Mouse (Mus musculus) ES-Bruce4 (cell line): ENCODE data around the gene Rbm19. TPM values are rescaled to one million over a fixed set of nuclear protein-coding genes. Genes with fewer than 3 reads are reported as not detected.
"Not testable (repeated sequence)": the region's sequence is repeated elsewhere in the genome, so short reads cannot be mapped to it uniquely, and the experiment has no call there.

ENCODE experiments used
- H3K27ac ChIP-seq: 2 replicates; pipeline ENCODE4 v1.5.1; 2012; ENCODE audit warnings: low read length, inconsistent platforms; ENCODE audit not compliant: insufficient read depth
- H3K27me3 ChIP-seq: 2 replicates; pipeline ENCODE4 v1.6.1; 2012; ENCODE audit warnings: mild to moderate bottlenecking, low read length, inconsistent platforms; ENCODE audit not compliant: control insufficient read depth, poor library complexity, insufficient read depth, severe bottlenecking
- H3K36me3 ChIP-seq: 2 replicates; pipeline ENCODE4 v1.6.1; 2012; ENCODE audit warnings: inconsistent platforms, mild to moderate bottlenecking, low read length, moderate library complexity; ENCODE audit not compliant: control insufficient read depth, poor library complexity, insufficient read depth, severe bottlenecking
- H3K4me1 ChIP-seq: one replicate; pipeline ENCODE4 v1.8.1; 2011; ENCODE audit warnings: low read length; ENCODE audit not compliant: control insufficient read depth, insufficient read depth
- H3K4me3 ChIP-seq: 2 replicates; pipeline ENCODE4 v1.5.1; 2011; ENCODE audit warnings: low read depth, mild to moderate bottlenecking, low read length
- H3K9ac ChIP-seq: 2 replicates; pipeline ENCODE4 v1.6.1; 2012; ENCODE audit warnings: low read depth, mild to moderate bottlenecking, inconsistent platforms; ENCODE audit not compliant: poor library complexity, severe bottlenecking
- H3K9me3 ChIP-seq: replicated peaks from 2 replicates; pipeline ENCODE4 v1.6.1; 2012; ENCODE audit warnings: mild to moderate bottlenecking, low read length, inconsistent platforms; ENCODE audit not compliant: control insufficient read depth, poor library complexity, insufficient read depth, severe bottlenecking
- CTCF ChIP-seq: IDR thresholded peaks from one replicate; pipeline ENCODE4 v1.8.1; 2011; ENCODE audit warnings: low read depth, low read length
- EP300 ChIP-seq: IDR thresholded peaks from 2 replicates; pipeline ENCODE4 v1.6.1; 2011; ENCODE audit warnings: low read depth, low read length; ENCODE audit not compliant: insufficient read depth
- POLR2A ChIP-seq: IDR thresholded peaks from one replicate; pipeline ENCODE4 v1.8.1; 2011; ENCODE audit warnings: low read length; ENCODE audit not compliant: insufficient read depth
- polyA plus RNA-seq: library from polyadenylated mRNA; stranded (reverse); fragments of >200 nt; gene quantifications from 2 replicates; pipeline ENCODE4 v1.2.4, GENCODE M21; 2011; ENCODE audit warnings: low read depth; ENCODE audit not compliant: missing spikeins, insufficient read depth, insufficient read length

Gene Rbm19
- polyA plus RNA-seq, 1 experiment: 30.0 TPM

DNA sequence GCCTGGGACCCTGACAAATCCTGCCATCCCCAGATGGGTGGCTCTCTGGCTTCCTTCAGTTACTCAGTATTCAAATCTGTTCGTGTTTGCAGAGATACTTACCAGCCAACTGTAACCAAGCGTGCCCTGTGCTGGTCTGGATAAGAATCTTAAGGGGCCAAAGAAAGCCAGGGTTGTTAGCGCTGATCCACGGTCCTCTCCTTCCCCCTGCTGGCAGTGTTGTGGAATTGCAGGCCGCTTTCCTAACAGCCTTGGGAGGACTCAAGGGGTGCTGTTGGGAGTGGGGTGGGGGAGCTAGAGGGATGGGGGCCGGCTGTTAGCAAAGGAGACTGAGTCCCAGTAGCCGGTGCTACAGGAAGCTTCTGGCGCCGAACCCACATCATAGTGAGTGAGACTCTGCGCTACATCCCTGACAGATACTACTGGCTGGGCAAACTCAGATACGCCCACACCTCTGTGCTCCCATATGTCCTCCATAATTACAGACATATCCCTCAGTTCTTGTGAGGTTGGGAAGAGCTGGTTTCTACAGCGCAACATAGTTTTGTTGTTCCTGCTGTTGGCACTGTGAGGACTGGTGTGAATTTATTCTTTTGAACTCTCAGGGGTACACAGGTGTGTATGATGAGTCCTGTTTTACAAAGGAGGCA is 9.7 kb upstream of the Rbm19 start:
- Histone ChIP-seq H3K27ac (no peak overlapping the region), H3K4me1 (no peaks in the 10 kb centered on the region), H3K27me3 (no peaks in the 10 kb centered on the region), H3K9me3 (no peaks in the 10 kb centered on the region), H3K4me3 (no peak overlapping the region), H3K36me3 (no peaks in the 10 kb centered on the region), H3K9ac (no peak overlapping the region)
- TF ChIP-seq EP300: no peak
- TF ChIP-seq CTCF: peak; percentile 89

DNA sequence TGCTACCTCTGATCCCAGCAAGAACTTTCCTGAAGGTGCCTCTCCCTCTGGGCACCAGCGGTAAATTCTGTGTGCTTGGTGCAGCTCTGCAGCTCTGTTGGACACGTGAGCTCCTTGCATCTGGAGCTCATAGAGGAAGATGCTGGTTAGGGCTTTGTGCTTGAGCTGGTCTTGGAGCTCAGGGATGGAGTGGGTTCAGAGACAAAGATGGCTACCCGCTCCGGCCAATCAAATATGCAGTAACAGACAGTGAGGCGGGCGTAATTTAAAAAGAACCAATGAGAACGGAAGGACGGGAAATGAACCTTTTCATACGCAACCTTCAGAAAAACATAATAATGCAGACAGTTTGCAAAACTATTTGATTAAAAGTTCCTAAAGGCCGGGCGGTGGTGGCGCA is 1.9 kb upstream of the Rbm19 start:
- H3K4me3 ChIP-seq: peak overlapping the region; percentile 64
- no peaks in the 10 kb centered on the region for H3K27me3 ChIP-seq
- no peaks in the 10 kb centered on the region for H3K4me1 ChIP-seq
- H3K36me3 ChIP-seq: no peaks in the 10 kb centered on the region; the same call in 1 of the 2 replicates
- TF ChIP-seq CTCF: no peak
- no peak for TF ChIP-seq POLR2A
- TF ChIP-seq EP300: no peak
- 0 out of 2 replicates have a peak overlapping the region, but pooled peaks have one; percentile 33 for H3K9ac ChIP-seq
- H3K9me3 ChIP-seq: no peaks in the 10 kb centered on the region
- no peak overlapping the region for H3K27ac ChIP-seq

DNA sequence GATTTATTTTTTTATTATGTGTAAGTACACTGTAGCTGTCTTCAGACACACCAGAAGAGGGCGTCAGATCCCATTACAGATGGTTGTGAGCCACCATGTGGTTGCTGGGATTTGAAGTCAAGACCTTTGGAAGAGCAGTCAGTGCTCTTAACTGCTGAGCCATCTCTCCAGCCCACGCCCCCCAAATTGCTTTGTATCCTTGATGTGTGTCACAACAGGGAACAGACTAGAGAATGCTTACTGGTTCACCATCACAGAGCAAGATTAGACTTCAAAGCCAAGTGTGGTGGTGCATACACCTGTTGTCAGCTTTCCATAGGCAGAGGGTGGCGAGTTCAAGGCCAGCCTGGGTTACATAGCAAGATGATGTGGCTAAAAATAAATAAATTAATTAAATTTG is 896 bp downstream of the Rbm19 start:
- not testable (repeated sequence) for H3K4me1 ChIP-seq, H3K9me3 ChIP-seq, H3K9ac ChIP-seq, H3K27ac ChIP-seq, H3K27me3 ChIP-seq
- Histone ChIP-seq H3K4me3 (peak overlapping the region; percentile 96), H3K36me3 (peaks cover 21% of the 10 kb centered on the region)

DNA sequence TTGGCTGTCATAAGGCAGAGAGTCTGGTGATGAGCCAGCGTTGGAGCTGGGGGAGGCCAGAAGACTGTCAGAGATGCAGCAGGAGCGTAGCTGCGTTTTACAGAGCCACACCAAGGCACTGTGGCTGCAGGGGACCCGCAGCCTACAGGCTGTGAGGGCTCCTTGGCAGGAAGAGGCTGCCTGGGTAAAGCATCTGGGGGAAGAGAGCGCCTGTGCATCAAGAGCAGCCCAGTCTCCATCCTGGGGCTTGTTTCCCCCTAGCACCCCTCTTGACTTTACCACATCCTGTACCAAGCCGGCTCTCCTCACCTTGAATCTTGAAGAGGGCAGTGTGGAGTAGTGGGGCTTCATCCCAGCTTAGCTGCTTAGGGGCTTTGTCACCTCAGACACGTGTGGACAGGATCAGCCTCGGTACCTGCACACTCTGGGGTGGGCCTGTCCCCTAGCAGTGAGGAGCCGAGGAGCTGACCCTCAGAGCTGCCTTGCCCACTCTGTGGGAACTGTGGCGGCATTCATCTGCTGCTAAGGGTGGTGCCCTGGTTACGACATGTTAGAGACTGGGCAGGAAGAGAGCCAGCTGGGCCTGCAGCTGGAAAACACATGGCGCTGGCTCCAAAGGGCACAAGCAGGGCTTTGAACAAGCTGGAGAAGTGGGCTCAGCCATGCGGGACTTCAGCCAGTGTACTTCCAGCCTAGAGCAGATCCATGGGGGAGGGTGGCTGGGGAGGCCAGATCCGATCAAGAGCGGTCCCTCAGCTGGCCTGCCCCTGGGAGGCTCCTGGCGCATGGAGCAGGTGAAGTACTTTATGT is 8.8 kb downstream of the Rbm19 start:
- no peaks in the 10 kb centered on the region for H3K9me3 ChIP-seq
- no peak overlapping the region for H3K4me3 ChIP-seq
- H3K36me3 ChIP-seq: peaks cover 21% of the 10 kb centered on the region
- H3K9ac ChIP-seq: no peak overlapping the region
- H3K27ac ChIP-seq: no peak overlapping the region
- TF ChIP-seq POLR2A: no peak
- TF ChIP-seq CTCF: no peak
- no peak for TF ChIP-seq EP300
- no peaks in the 10 kb centered on the region for H3K27me3 ChIP-seq
- no peaks in the 10 kb centered on the region for H3K4me1 ChIP-seq

DNA sequence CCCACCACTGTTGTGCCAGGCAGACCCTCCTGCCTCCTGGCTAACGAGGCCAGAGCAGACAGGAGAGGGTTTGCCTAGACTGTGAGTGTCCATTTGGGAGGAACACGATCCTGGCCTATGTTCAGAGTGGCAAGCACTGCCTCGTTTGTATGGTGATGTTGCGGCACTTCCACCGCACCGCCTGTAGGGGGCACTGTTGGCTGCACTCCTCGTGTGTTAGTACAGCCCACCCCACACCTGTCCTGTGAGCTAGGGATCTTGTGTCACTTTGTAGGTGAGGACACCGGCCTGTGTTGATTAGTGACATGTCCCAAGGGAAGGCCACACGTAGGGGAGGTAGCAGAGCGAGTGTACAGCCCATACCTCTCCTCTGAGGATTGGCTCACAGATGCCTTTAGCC is 11.4 kb downstream of the Rbm19 start:
- Histone ChIP-seq H3K4me1 (no peaks in the 10 kb centered on the region), H3K27ac (no peak overlapping the region), H3K36me3 (peaks cover 6% of the 10 kb centered on the region; the same call in 1 of the 2 replicates), H3K27me3 (no peaks in the 10 kb centered on the region), H3K9ac (no peak overlapping the region), H3K9me3 (no peaks in the 10 kb centered on the region), H3K4me3 (no peak overlapping the region)
- 0 out of 2 replicates have a peak, but pooled peaks have one; percentile 9 for TF ChIP-seq EP300
- no peak for TF ChIP-seq POLR2A
- TF ChIP-seq CTCF: peak; percentile 99

DNA sequence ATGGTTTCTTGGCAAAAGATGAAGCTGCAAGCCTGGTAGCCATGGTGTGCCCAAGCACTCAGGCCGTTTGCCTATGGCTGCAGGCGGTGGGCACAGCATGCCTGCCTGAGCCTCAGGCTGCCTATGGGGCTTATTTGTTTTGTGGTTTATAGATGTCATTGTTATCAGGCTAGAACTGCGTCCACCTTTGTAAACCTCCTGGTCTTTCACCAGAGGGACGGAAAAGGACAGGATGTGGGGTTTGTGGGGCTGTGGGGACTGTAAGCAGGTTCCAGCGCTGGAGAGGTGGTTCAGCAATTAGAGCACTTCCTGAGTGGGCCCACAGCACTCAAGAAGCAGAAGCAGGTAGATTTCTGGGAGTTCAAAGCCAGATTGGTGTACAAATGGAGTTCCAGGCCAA is 12.2 kb downstream of the Rbm19 start:
- H3K9ac ChIP-seq: no peak overlapping the region
- no peak overlapping the region for H3K4me3 ChIP-seq
- H3K4me1 ChIP-seq: no peaks in the 10 kb centered on the region
- TF ChIP-seq POLR2A (no peak), EP300 (no peak), CTCF (no peak)
- H3K27me3 ChIP-seq: no peaks in the 10 kb centered on the region
- peaks cover 11% of the 10 kb centered on the region for H3K36me3 ChIP-seq
- H3K27ac ChIP-seq: no peak overlapping the region
- no peaks in the 10 kb centered on the region for H3K9me3 ChIP-seq
